Mouse (Mus musculus) heart, adult 2 months (tissue): ENCODE measurements around the gene Soga1.

ENCODE experiments used
- CTCF ChIP-seq: fragments of 200-600 bp; IDR thresholded peaks from 2 replicates; pipeline ENCODE4 v1.8.1; 2022; ENCODE audit warnings: antibody characterized with exemption, mild to moderate bottlenecking, moderate library complexity
- EP300 ChIP-seq: fragments of 200-500 bp; IDR thresholded peaks from 2 replicates; pipeline ENCODE4 v1.6.1; 2011; ENCODE audit warnings: low read depth, low read length, control low read depth; ENCODE audit not compliant: insufficient read depth
- POLR2A ChIP-seq: fragments of 200-500 bp; IDR thresholded peaks from 2 replicates; pipeline ENCODE4 v1.6.1; 2011; ENCODE audit warnings: mild to moderate bottlenecking, low read depth, low read length, control low read depth; ENCODE audit not compliant: insufficient read depth

- no peak for TF ChIP-seq CTCF
- no peak for TF ChIP-seq EP300
- no peak for TF ChIP-seq POLR2A
Observed at GRCm38 (mm10) chr2:157074186-157074724, 4.8 kb downstream of the Soga1 start.
